Mouse (Mus musculus): ENCODE results near the gene Ppp1r27. TPM values are rescaled to one million over a fixed set of nuclear protein-coding genes. Genes with fewer than 3 reads are reported as not detected.
"Not testable (repeated sequence)": the region's sequence is repeated elsewhere in the genome, so short reads cannot be mapped to it uniquely, and the experiment has no call there.

Ppp1r27 gene
- polyA plus RNA-seq, 1 experiment from 2014 or later = 1.7 TPM

DNA sequence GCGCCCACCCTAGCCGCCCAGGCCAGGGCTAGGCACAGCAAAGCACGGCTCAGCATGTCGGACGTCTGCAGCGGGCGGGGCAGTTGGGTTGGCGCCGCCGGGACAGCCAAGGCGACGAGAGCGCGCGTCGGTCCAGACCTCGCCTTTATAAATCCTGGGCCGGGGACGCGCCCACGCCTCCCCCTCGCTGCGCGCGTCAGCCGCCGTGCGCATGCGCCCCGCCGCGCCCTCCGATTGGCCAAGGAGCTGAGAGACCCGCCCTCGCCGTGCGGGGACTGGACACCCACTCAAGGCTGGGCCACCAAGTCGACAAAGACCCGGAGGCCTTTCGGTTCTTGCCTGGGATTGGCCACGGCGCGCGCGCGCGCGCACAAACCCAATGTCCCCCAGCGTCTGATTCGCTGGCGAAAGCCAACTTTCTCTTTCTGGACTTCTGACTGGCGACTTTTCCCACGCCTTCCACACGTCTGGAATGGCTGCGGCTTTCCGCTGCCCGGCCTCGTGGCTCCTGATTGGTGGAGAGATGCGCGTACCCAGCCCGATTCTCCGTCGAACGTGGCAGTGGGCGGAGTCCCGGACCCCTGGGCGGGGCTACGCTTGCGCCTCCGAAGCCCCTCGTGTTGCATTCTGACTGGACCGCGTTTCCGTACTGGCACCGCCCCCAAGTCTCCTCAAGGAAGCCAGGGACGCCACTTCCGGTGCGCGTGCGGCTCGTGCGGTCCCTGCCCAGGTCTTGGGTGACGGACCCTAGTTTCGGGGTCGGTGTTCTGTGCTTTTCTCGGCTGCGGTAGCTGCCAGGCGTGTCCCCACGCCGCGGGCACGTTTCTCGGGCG, 22.0 kb upstream of the Ppp1r27 start, which contains the start of gene P4hb:
P4hb (minus strand) TSS at position 502 of the 833 bp plus-strand sequence.
- Histone ChIP-seq H3K9ac (peak within 1 kb of the TSS; percentile 94), H3K4me3 (peak within 1 kb of the TSS; percentile 88), H3K27ac (peak within 1 kb of the TSS; percentile 93), H3K27me3 (no peaks in the 10 kb centered on the region), H3K4me2 (peak within 1 kb of the TSS; percentile 76), H3K9me3 (no peaks in the 10 kb centered on the region), H3K36me3 (peaks cover 40% of the 10 kb centered on the region), H3K4me1 (peaks cover 21% of the 10 kb centered on the region)
- under 1% methylated on average over 94 of the region's 94 CpGs for WGBS
- ATAC-seq (ENCODE audit: borderline replicate concordance, extremely low read depth, low FRiP score, low TSS enrichment) = peak; percentile 97

DNA sequence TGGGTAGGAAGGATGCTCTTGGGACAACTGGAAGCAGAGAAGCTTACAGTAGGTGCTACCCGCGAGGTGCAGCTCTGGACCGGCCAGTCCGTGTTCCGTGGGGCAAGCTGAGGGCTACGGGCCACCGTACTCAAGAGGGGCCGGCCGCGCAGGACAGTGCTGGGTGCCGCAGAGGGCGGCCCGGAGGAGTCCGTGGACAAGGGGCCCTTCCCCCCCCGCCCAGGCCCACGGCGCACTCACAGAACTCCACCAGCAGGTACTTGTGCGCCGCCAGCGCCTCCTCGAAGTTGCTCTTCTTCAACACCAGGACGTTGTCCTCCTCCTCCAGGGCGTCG, 21.5 kb upstream of the Ppp1r27 start:
- Histone ChIP-seq H3K27me3 (no peaks in the 10 kb centered on the region), H3K9me3 (no peaks in the 10 kb centered on the region), H3K4me3 (peak overlapping the region; percentile 88), H3K4me2 (peak overlapping the region; percentile 70), H3K36me3 (peaks cover 40% of the 10 kb centered on the region), H3K4me1 (peaks cover 21% of the 10 kb centered on the region), H3K27ac (peak overlapping the region; percentile 93), H3K9ac (peak overlapping the region; percentile 94)
- peak; percentile 32 for ATAC-seq (ENCODE audit: borderline replicate concordance, extremely low read depth, low FRiP score, low TSS enrichment)
- WGBS = 0% methylated on average over 23 of the region's 24 CpGs

DNA sequence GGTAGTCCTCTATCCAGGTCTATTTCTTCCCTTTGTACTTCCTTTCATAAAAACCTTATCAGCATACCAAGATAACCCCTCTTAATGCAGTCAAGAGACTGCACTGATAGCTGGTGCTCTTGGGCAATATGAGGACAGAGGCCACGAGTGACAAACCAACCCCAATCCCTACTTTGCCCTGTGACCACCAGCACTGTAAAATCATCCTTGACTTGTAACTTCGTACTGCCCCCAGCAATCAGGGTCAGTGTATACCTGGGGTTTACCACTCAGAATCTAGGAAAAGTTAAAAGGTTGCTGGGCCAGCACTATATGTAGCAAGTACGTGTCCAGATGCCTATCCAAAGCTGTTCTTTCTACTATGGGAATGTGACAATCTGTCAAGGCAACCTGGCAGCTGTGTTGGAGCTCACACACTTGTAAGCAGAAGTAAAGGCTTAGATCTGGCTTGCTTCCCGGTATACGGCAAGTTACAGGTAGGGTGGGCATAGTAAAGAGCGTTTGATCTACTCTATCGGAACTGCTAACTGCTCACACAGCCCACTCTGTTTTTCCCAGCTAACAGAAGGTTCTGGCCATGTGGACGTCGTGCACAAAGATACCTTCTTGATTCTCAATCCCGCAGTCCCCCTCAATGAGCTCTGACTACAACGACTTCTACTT, 21.0 kb upstream of the Ppp1r27 start:
- 5% methylated on average over 11 of the region's 11 CpGs for WGBS
- Histone ChIP-seq H3K4me3 (peak overlapping the region; percentile 88), H3K36me3 (peaks cover 41% of the 10 kb centered on the region), H3K27me3 (no peaks in the 10 kb centered on the region), H3K4me2 (peak overlapping the region; percentile 70), H3K9me3 (no peaks in the 10 kb centered on the region), H3K4me1 (peaks cover 21% of the 10 kb centered on the region), H3K27ac (peak overlapping the region; percentile 93), H3K9ac (peak overlapping the region; percentile 94)
- no peak for ATAC-seq (ENCODE audit: borderline replicate concordance, extremely low read depth, low FRiP score, low TSS enrichment)

DNA sequence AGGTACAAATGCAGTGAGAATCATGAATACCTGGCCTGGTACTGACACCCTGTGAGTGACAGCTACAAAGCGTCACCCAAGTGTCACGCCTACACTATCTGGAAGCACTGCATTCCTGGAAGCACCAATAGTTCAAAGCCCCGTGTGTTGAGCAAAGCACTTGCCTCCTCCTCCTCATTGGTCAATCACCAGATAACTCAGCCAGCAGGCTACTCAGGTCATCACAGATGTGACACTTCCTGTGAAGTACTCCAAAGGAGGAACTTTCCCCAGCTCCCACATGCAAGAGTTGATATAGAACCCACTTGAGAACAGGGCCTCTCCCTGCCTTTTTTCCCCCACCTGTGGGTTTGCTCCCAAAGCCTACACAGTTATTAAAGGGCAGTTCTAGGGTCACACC, 20.2 kb upstream of the Ppp1r27 start:
- no peak overlapping the region for H3K27ac ChIP-seq
- no peaks in the 10 kb centered on the region for H3K9me3 ChIP-seq
- H3K4me1 ChIP-seq = peaks cover 21% of the 10 kb centered on the region
- no peak for ATAC-seq (ENCODE audit: borderline replicate concordance, extremely low read depth, low FRiP score, low TSS enrichment)
- no peaks in the 10 kb centered on the region for H3K27me3 ChIP-seq
- peak overlapping the region; percentile 94 for H3K9ac ChIP-seq
- peak overlapping the region; percentile 70 for H3K4me2 ChIP-seq
- 45% methylated on average over 3 of the region's 3 CpGs for WGBS
- peak overlapping the region; percentile 88 for H3K4me3 ChIP-seq
- peaks cover 49% of the 10 kb centered on the region for H3K36me3 ChIP-seq

DNA sequence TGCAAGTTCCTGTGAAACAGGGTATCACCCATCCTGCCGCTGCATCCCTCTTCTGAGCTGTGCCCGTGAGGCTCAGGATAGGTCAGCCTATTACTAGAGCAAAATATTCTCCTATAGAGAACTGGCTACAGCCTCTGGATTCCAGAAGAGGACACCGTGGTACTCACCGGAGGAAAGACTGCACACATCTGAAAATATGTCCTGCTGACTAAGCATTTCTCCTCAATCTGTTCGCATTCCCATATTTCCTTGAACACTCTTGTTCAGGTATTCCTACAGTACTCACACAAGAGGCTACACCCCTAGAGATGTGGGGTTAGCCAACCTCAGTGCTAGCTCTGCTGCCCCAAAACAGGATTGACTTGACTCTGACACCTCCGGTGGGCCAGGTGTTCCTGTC, 17.4 kb upstream of the Ppp1r27 start:
- WGBS = 90% methylated on average over 6 of the region's 6 CpGs

DNA sequence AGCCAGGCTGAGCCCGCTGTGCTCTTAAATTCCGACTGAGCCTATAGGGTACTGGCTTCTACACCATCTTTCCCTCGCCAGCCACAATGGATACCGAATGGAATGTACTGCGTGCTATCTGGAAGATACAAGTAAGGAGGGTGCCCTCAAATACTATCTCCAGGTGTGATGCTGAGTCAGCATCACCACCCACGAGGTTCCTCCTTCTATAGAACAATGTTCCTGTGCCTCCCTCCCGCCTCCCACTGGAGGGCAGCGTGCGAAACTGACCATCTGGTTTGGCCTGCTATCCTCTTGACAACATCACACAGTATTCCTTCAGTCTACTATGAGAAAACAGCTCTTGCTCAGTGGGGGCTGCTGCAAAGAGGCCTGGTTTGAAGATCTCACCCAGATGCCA, 14.2 kb upstream of the Ppp1r27 start:
- H3K9ac ChIP-seq = no peak overlapping the region
- 85% methylated on average over 9 of the region's 9 CpGs for WGBS
- H3K9me3 ChIP-seq = no peaks in the 10 kb centered on the region

More for the DNA sequence above, 17.4 kb upstream of the Ppp1r27 start:
- H3K27me3 ChIP-seq = no peaks in the 10 kb centered on the region
- no peak overlapping the region for H3K4me2 ChIP-seq
- H3K4me1 ChIP-seq = peaks cover 13% of the 10 kb centered on the region
- no peaks in the 10 kb centered on the region for H3K9me3 ChIP-seq
- no peak for ATAC-seq (ENCODE audit: borderline replicate concordance, extremely low read depth, low FRiP score, low TSS enrichment)
- no peak overlapping the region for H3K27ac ChIP-seq
- no peak overlapping the region for H3K4me3 ChIP-seq
- H3K36me3 ChIP-seq = peaks cover 76% of the 10 kb centered on the region
- no peak overlapping the region for H3K9ac ChIP-seq

DNA sequence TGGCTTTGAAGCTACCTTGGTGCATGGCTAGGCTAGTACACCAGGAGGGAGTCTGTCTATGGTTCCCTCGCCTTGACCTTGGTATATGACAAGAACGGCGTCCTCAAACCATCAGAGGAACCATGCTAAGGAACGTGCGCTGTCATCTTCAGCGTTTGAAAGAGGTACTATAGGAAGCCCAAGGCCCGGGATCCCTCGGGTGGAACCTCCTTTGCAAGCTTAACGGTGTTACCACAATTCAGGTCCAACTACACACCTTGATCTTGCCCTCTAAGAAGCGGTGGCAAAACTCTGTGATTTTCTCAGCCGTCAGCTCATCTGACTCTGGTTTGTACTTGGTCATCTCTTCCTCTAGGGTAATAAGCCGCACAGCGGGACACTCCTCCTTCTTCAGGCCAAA, 12.0 kb upstream of the Ppp1r27 start:
- no peak overlapping the region for H3K4me3 ChIP-seq
- no peak overlapping the region for H3K9ac ChIP-seq
- WGBS = 94% methylated on average over 13 of the region's 13 CpGs
- H3K4me1 ChIP-seq = no peaks in the 10 kb centered on the region
- H3K27me3 ChIP-seq = no peaks in the 10 kb centered on the region
- no peak for ATAC-seq (ENCODE audit: borderline replicate concordance, extremely low read depth, low FRiP score, low TSS enrichment)
- no peak overlapping the region for H3K4me2 ChIP-seq
- peaks cover 93% of the 10 kb centered on the region for H3K36me3 ChIP-seq
- H3K9me3 ChIP-seq = no peaks in the 10 kb centered on the region
- H3K27ac ChIP-seq = no peak overlapping the region

More for the DNA sequence above, 14.2 kb upstream of the Ppp1r27 start:
- H3K36me3 ChIP-seq = peaks cover 94% of the 10 kb centered on the region
- no peaks in the 10 kb centered on the region for H3K27me3 ChIP-seq
- H3K4me1 ChIP-seq = no peaks in the 10 kb centered on the region
- H3K27ac ChIP-seq = no peak overlapping the region
- no peak overlapping the region for H3K4me2 ChIP-seq
- ATAC-seq (ENCODE audit: borderline replicate concordance, extremely low read depth, low FRiP score, low TSS enrichment) = no peak
- H3K4me3 ChIP-seq = no peak overlapping the region

DNA sequence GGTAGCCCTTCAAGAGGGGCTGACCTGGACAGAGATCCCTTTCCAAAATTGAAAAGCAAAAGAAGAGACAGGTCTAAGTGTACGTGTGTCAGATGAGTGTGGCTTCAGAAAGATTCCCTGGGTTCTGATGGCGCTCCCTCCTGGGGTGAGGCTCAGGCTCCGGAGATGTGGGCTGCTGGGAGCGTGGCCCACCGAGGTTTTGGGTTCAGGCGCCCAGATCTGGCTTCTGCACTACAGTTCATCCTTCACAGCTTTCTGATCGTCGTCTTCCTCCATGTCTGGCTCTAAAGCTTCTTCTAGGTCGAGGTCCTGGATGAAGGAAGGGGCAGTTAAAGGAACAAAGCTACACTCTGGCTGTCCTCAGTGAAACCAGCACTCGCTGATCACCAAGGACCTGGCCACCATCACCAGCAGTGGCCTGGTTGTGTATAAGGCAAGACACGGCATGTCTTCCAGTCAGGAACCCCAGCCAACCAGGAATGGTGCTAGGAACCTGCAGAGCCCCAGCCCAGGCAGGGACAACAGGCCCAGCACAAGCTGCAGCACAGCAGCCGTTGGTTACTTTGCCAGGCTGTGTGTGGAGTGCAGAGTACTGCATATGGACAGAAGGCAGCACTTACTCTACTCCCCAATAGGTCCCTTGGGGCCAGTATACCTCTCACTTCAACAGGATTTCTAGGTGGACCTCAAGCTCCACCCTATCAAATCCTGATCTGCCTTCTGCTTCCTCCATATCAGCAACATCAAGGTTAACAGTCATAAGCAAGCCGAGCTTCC, 10.2 kb upstream of the Ppp1r27 start:
- WGBS = 91% methylated on average over 13 of the region's 13 CpGs

DNA sequence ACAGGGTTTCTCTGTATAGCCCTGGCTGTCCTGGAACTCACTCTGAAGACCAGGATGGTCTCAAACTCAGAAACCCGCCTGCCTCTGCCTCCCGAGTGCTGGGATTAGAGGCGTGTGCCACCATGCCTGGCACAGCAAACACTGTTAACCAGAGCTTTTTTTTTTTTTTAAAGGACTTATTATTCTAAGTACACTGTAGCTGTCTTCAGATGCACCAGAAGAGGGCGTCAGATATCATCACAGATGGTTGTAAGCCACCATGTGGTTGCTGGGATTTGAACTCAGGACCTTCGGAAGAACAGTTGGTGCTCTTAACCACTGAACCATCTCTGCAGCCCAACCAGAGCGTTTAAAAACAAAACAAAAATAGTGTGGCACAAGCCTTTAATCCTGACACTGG, 7.9 kb upstream of the Ppp1r27 start:
- not testable (repeated sequence) for H3K4me2 ChIP-seq; H3K27me3 ChIP-seq; H3K9ac ChIP-seq; H3K4me1 ChIP-seq; H3K4me3 ChIP-seq; H3K27ac ChIP-seq; ATAC-seq (ENCODE audit: borderline replicate concordance, extremely low read depth, low FRiP score, low TSS enrichment); H3K9me3 ChIP-seq
- H3K36me3 ChIP-seq = peaks cover 52% of the 10 kb centered on the region
- 86% methylated on average over 6 of the region's 6 CpGs for WGBS

More for the DNA sequence above, 10.2 kb upstream of the Ppp1r27 start:
- Histone ChIP-seq H3K9ac (no peak overlapping the region), H3K27me3 (no peaks in the 10 kb centered on the region), H3K27ac (no peak overlapping the region), H3K4me3 (no peak overlapping the region), H3K4me2 (no peak overlapping the region), H3K9me3 (no peaks in the 10 kb centered on the region), H3K4me1 (no peaks in the 10 kb centered on the region), H3K36me3 (peaks cover 74% of the 10 kb centered on the region)
- no peak for ATAC-seq (ENCODE audit: borderline replicate concordance, extremely low read depth, low FRiP score, low TSS enrichment)

DNA sequence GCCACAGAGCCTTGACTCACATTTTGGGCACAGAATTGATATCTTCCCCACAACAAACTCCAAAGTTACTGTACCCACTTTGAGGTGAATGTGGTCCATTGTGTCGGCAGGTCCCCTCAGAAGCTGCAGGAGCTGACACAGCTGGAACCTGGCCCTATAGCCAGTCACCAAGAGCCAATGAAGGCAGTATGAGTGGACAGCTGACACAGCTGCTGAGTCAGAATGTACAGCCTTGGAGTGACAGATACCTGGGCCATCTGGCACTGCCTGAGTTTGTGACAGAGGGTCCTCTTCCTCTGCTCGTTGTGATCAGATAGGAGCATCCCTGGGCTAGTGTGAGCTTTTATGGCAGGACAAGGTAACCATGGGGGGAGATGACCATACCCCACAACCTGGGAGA, 4.3 kb upstream of the Ppp1r27 start:
- WGBS = 65% methylated on average over 2 of the region's 2 CpGs
- Histone ChIP-seq H3K4me2 (no peak overlapping the region), H3K27ac (no peak overlapping the region)

DNA sequence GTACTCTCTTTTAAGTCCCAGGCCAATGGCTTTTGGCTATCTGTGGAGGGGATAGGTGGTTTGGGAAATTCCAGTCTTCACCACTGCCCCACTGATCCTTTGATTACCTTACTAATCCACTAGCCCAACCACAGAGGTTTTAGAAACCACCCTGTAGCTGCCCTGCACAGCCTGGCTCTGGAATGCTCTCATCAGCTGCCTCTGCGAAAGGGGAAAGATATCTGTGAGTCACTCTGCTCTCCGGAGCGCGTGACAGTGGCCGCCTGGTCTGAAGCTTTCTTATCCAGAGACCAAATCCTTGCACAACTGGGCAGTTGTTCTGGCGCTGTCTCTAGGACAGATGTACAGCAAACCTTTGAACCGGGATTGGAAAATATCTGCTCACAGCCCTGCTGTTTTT, 3.9 kb upstream of the Ppp1r27 start:
- Histone ChIP-seq H3K27ac (no peak overlapping the region), H3K27me3 (no peaks in the 10 kb centered on the region), H3K36me3 (peaks cover 12% of the 10 kb centered on the region), H3K4me1 (peaks cover 9% of the 10 kb centered on the region), H3K4me3 (no peak overlapping the region), H3K9ac (no peak overlapping the region), H3K4me2 (no peak overlapping the region), H3K9me3 (no peaks in the 10 kb centered on the region)
- 66% methylated on average over 7 of the region's 7 CpGs for WGBS
- ATAC-seq (ENCODE audit: borderline replicate concordance, extremely low read depth, low FRiP score, low TSS enrichment) = no peak

More for the DNA sequence above, 4.3 kb upstream of the Ppp1r27 start:
- Histone ChIP-seq H3K27me3 (no peaks in the 10 kb centered on the region), H3K4me3 (no peak overlapping the region), H3K9me3 (no peaks in the 10 kb centered on the region), H3K9ac (no peak overlapping the region), H3K4me1 (peaks cover 5% of the 10 kb centered on the region), H3K36me3 (peaks cover 17% of the 10 kb centered on the region)
- no peak for ATAC-seq (ENCODE audit: borderline replicate concordance, extremely low read depth, low FRiP score, low TSS enrichment)

Data from lung, embryonic 15.5 days (tissue).